Comparison of ENCODE assay signal across 12 mouse cellular contexts in the genomic region with DNA sequence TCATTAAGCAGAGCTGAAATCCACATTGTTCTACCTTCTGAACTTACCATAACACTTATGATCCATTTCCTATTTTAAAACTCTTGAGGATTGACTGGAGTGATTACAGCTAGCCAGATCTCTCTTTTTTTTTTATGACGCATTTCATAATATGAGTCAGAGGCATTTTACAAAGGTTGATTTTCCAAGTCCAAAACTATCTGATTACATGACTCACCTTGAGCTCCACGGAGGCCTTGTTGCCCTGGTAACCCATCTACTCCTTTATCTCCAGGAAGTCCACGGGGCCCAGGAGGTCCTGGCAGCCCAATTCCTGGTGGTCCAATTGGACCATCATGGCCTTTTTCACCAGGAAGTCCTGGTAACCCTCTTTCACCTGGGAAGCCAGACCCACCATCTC.
"Had no signal": no experiment of that assay in that cellular context is flagged by ENCODE, and none has a peak within 500 bp of the region (broad histone marks: within the 10 kb centered on the region; RNA-seq: fewer than 3 reads in every experiment).

No protein-coding gene starts in this region.

- DNase-seq: liver, postnatal 0 days; lung, adult 2 months; lung, postnatal 14 days; lung, postnatal 36 days; retina, postnatal 1 day; right cerebral cortex, adult 18-20 months; right cerebral cortex, postnatal 25 days; right cerebral cortex, postnatal 4 days; spleen, adult 18-20 months; thymus, adult 2 months; thymus, postnatal 25 days; thymus, postnatal 4 days had no signal
